Mouse (Mus musculus): Measurements from ENCODE around the gene Mllt1. TPM values are rescaled to one million over a fixed set of nuclear protein-coding genes. Genes with fewer than 3 reads are reported as not detected.

Mllt1 gene
- 8.9 and 9.8 TPM in 2 replicates for polyA plus RNA-seq (2015; fragmentation: Nextera tagmentation; extraction: Ambion mirVana)

DNA sequence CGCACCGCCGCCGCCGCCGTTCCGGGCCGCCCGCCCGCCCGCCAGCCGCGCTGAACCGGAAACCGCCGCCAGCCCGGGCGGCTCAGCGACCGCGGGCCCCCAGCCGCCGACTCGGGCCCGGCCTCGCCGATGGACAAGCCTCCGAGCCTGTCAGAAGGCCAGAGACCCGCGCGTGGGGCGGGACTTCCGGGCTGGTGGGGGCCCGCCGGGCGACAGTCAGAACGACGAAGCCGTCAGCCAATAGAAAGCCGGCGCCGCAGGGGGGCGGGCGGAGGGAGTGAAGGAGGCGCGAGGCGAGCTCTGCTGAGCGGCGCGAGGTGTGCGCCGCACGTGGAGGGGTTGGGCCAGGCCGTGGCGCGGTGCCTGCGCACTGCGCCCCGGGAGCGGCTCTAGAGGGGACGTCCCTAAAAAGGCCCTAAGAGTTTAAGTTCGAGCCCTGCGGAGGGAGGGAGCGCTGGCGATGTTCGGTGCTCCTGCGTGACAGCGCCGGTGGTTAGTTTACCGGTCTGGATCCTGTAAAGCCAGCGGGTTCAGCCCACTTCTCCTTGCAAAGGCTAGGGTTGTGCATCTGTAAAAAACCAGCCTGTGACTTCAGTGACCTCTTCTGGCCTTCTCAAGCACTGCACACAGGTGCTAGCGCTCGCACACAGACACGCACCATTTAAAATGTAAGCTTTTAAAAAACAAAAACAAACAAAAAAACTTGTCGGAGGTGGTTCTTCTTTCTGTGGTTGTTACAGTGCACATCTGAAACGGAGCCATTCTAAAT lies at the start of gene Mllt1:
Gene Mllt1, minus strand, starts transcription at position 53 of the 769 bp plus-strand sequence.

GRCm38 (mm10) chr17:56982013-56982412 lies 46.8 kb upstream of the Mllt1 start, which contains the start of gene Acer1:
Acer1 (minus strand) TSS chr17:56982126.

GRCm38 (mm10) chr17:56874936-56875651 lies 60.1 kb downstream of the Mllt1 start, which contains the start of gene 1700061G19Rik:
1700061G19Rik (plus strand) TSS chr17:56875477.

DNA sequence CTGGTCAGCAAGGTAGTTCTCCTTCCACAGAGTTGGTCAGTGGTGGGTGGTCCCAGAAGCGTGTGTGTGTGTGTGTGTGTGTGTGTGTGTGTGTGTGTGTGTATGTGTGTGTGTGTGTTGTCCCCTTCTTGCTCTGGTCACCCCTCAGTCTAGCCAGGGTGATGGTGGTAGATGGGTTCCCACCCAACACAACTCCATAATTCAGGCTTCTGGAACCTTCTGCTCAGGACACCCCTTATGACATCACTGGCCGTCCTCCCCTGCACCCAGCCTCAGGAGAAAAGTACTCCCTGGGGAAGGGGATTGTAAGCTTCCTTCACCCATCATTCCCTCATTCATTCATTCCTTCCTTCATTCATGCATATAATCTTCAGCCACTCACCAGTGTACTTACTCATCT lies 61.0 kb downstream of the Mllt1 start, which contains the start of gene Acsbg2:
Gene Acsbg2, minus strand, starts transcription at position 211 of the 400 bp plus-strand sequence.

Other genes starting within 250 kb of the Mllt1 start
- 270 and 276 TPM in 2 replicates for gene Ndufa11, start 217.6 kb downstream of the Mllt1 start, polyA plus RNA-seq (2015; fragmentation: Nextera tagmentation; extraction: Ambion mirVana)
- 6.5 and 9.3 TPM in 2 replicates for gene Vmac, start 217.4 kb downstream of the Mllt1 start, polyA plus RNA-seq (2015; fragmentation: Nextera tagmentation; extraction: Ambion mirVana)
- gene Nrtn, start 177.9 kb downstream of the Mllt1 start, polyA plus RNA-seq (2015; fragmentation: Nextera tagmentation; extraction: Ambion mirVana), result 1.2 and 1.6 TPM in 2 replicates
- gene Dus3l, start 170.7 kb downstream of the Mllt1 start, polyA plus RNA-seq (2015; fragmentation: Nextera tagmentation; extraction: Ambion mirVana), result 16.3 and 20.4 TPM in 2 replicates
- gene Prr22, start 165.2 kb downstream of the Mllt1 start, polyA plus RNA-seq (2015; fragmentation: Nextera tagmentation; extraction: Ambion mirVana), result 0.68 and 0.69 TPM in 2 replicates
- gene Rfx2, start 104.4 kb downstream of the Mllt1 start, polyA plus RNA-seq (2015; fragmentation: Nextera tagmentation; extraction: Ambion mirVana), result 9.1 and 9.9 TPM in 2 replicates
- not detected in 2 replicates for gene Acsbg2, start 61.0 kb downstream of the Mllt1 start, polyA plus RNA-seq (2015; fragmentation: Nextera tagmentation; extraction: Ambion mirVana)
- 0.14 and 0.29 TPM in 2 replicates for gene 1700061G19Rik, start 59.9 kb downstream of the Mllt1 start, polyA plus RNA-seq (2015; fragmentation: Nextera tagmentation; extraction: Ambion mirVana)
- gene Acer1, start 46.7 kb upstream of the Mllt1 start, polyA plus RNA-seq (2015; fragmentation: Nextera tagmentation; extraction: Ambion mirVana), result not detected in 2 replicates
- gene Clpp, start 54.9 kb upstream of the Mllt1 start, polyA plus RNA-seq (2015; fragmentation: Nextera tagmentation; extraction: Ambion mirVana), result 88.8 and 89.3 TPM in 2 replicates
- 20.8 and 25.9 TPM in 2 replicates for gene Alkbh7, start 61.9 kb upstream of the Mllt1 start, polyA plus RNA-seq (2015; fragmentation: Nextera tagmentation; extraction: Ambion mirVana)
- not detected in 2 replicates for gene Pspn, start 64.6 kb upstream of the Mllt1 start, polyA plus RNA-seq (2015; fragmentation: Nextera tagmentation; extraction: Ambion mirVana)
- 70.2 and 72.7 TPM in 2 replicates for gene Gtf2f1, start 75.9 kb upstream of the Mllt1 start, polyA plus RNA-seq (2015; fragmentation: Nextera tagmentation; extraction: Ambion mirVana)
- gene Gm17949, start 76.1 kb upstream of the Mllt1 start, polyA plus RNA-seq (2015; fragmentation: Nextera tagmentation; extraction: Ambion mirVana), result 0.40 and 0.46 TPM in 2 replicates
- gene Khsrp, start 96.1 kb upstream of the Mllt1 start, polyA plus RNA-seq (2015; fragmentation: Nextera tagmentation; extraction: Ambion mirVana), result 42.5 and 45.4 TPM in 2 replicates
- gene Slc25a41, start 106.2 kb upstream of the Mllt1 start, polyA plus RNA-seq (2015; fragmentation: Nextera tagmentation; extraction: Ambion mirVana), result not detected in 2 replicates
- gene Crb3, start 123.7 kb upstream of the Mllt1 start, polyA plus RNA-seq (2015; fragmentation: Nextera tagmentation; extraction: Ambion mirVana), result 0.24 and 0.52 TPM in 2 replicates
- gene Slc25a23, start 124.4 kb upstream of the Mllt1 start, polyA plus RNA-seq (2015; fragmentation: Nextera tagmentation; extraction: Ambion mirVana), result 1.1 TPM in 2 replicates
- gene Dennd1c, start 143.1 kb upstream of the Mllt1 start, polyA plus RNA-seq (2015; fragmentation: Nextera tagmentation; extraction: Ambion mirVana), result 15.9 and 16.7 TPM in 2 replicates
- gene Tubb4a, start 152.4 kb upstream of the Mllt1 start, polyA plus RNA-seq (2015; fragmentation: Nextera tagmentation; extraction: Ambion mirVana), result 0.77 and 0.89 TPM in 2 replicates
- 1.6 and 1.8 TPM in 2 replicates for gene Tnfsf9, start 169.9 kb upstream of the Mllt1 start, polyA plus RNA-seq (2015; fragmentation: Nextera tagmentation; extraction: Ambion mirVana)
- not detected in 2 replicates for gene Cd70, start 214.4 kb upstream of the Mllt1 start, polyA plus RNA-seq (2015; fragmentation: Nextera tagmentation; extraction: Ambion mirVana)